Mouse (Mus musculus) heart, adult 2 months (tissue): ENCODE results near the gene Iqce. TPM values are rescaled to one million over a fixed set of nuclear protein-coding genes. Genes with fewer than 3 reads are reported as not detected.

ENCODE experiments used
- DNase-seq, 2 experiments: peaks; one replicate each; pipeline ENCODE4 v3.0.0; 2021
- H3K27ac ChIP-seq: fragments of 200-600 bp; 2 replicates; pipeline ENCODE4 v1.8.1; 2022
- H3K27me3 ChIP-seq: fragments of 200-500 bp; 2 replicates; pipeline ENCODE4 v1.6.1; 2012; ENCODE audit warnings: mild to moderate bottlenecking, low read length, inconsistent platforms, mixed read lengths; ENCODE audit not compliant: control insufficient read depth, insufficient read depth
- H3K36me3 ChIP-seq: fragments of 200-500 bp; 2 replicates; pipeline ENCODE4 v1.6.1; 2012; ENCODE audit warnings: low read length, inconsistent platforms; ENCODE audit not compliant: control insufficient read depth, insufficient read depth
- H3K4me1 ChIP-seq: fragments of 200-500 bp; 2 replicates; pipeline ENCODE4 v1.6.1; 2011; ENCODE audit warnings: low read length; ENCODE audit not compliant: control insufficient read depth, insufficient read depth
- H3K4me3 ChIP-seq: fragments of 200-600 bp; 2 replicates; pipeline ENCODE4 v1.8.1; 2022
- H3K79me2 ChIP-seq: fragments of 200-500 bp; replicated peaks from 2 replicates; pipeline ENCODE4 v1.6.1; 2012; ENCODE audit warnings: mild to moderate bottlenecking, inconsistent platforms, low read length, moderate library complexity, mixed read lengths; ENCODE audit not compliant: control insufficient read depth, insufficient read depth
- H3K9ac ChIP-seq: fragments of 200-500 bp; 2 replicates; pipeline ENCODE4 v1.6.1; 2012; ENCODE audit warnings: low read depth, mild to moderate bottlenecking, control low read depth, inconsistent platforms, low read length, mixed read lengths
- CTCF ChIP-seq: fragments of 200-600 bp; IDR thresholded peaks from 2 replicates; pipeline ENCODE4 v1.8.1; 2022; ENCODE audit warnings: antibody characterized with exemption, mild to moderate bottlenecking, moderate library complexity
- EP300 ChIP-seq: fragments of 200-500 bp; IDR thresholded peaks from 2 replicates; pipeline ENCODE4 v1.6.1; 2011; ENCODE audit warnings: low read depth, low read length, control low read depth; ENCODE audit not compliant: insufficient read depth
- POLR2A ChIP-seq: fragments of 200-500 bp; IDR thresholded peaks from 2 replicates; pipeline ENCODE4 v1.6.1; 2011; ENCODE audit warnings: mild to moderate bottlenecking, low read depth, low read length, control low read depth; ENCODE audit not compliant: insufficient read depth
- WGBS: fragments of 180-500 bp; shearing (Covaris S2); methylation state at CpG from one replicate; pipeline ENCODE4 v1.1.7; 2018; 5-methylcytosine and 5-hydroxymethylcytosine counted together
- intact Hi-C: fragments of 180-260 bp; cut with DNase I; formaldehyde crosslinking; loops from one replicate; pipeline ENCODE4 v1.15.1; 2025
- polyA plus RNA-seq: library from polyadenylated mRNA; depleted of rRNA; stranded (reverse); fragments of >200 nt; gene quantifications from 2 replicates; pipeline ENCODE4 v1.2.3, GENCODE M21; 2012
- total RNA-seq, 2 experiments: library from RNA; stranded (reverse); gene quantifications; 2 replicates each; pipeline ENCODE4 v1.2.3; 2021

The Iqce gene
- total and polyA plus RNA-seq, 3 experiments: 3.7 to 7.1 (median 5.8) TPM

DNA sequence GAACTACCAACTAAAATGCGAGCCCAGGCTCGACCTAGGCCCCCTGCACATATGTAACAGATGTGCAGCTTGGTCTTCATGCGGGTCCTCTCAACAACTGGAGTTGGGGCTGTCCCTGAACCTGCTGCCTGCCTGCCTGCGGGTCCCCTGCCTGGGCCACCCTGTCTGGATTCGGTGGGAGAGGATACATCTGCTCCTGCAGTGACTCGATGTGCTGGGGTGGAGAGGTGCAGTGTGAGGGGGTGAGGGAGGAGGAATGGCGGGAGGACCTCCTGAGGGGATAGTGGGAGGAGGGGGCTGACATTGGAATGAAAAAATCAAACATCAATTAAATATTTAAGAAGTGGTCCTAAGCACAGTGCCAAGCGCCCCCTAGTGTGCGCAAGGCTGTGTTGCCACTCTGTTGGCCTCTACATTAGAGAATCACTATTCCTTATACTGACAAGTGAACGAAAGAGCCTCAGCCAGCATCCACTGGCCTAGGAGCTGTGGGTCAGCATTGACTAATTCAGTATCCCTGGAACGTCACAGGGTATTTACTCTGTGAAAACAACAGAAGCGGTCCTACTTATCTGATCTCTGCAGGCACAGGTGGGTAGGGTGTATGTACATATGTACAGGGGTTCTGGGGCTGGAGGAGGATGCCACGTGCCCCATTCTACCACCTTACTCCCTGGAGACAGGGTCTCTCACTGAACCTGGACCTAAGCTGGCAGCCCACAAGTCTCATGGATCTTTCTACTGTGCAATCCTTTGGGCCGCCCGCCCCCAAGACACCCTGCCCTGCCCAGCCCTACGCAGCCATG lies 17.6 kb downstream of the Iqce start:
- WGBS: 65% methylated on average over 16 of the region's 16 CpGs
- no peak overlapping the region for H3K4me3 ChIP-seq
- TF ChIP-seq POLR2A: no peak
- no peak for TF ChIP-seq EP300
- TF ChIP-seq CTCF: peak; percentile 96
- H3K36me3 ChIP-seq: no peaks in the 10 kb centered on the region
- intact Hi-C loops: loop anchor here (2.0 kb wide), 1 partner anchor 144 kb away; no protein-coding TSS in a partner anchor
- no peaks in the 10 kb centered on the region for H3K27me3 ChIP-seq
- H3K9ac ChIP-seq: no peak overlapping the region
- no peaks in the 10 kb centered on the region for H3K79me2 ChIP-seq
- peak; percentile 33 to 56 for DNase-seq
- H3K4me1 ChIP-seq: no peaks in the 10 kb centered on the region
- no peak overlapping the region for H3K27ac ChIP-seq

GRCm38 (mm10) chr5:140682113-140682512 lies 20.1 kb downstream of the Iqce start:
- 92% methylated on average over 6 of the region's 6 CpGs for WGBS
- Histone ChIP-seq H3K27me3 (no peaks in the 10 kb centered on the region), H3K4me1 (no peaks in the 10 kb centered on the region), H3K36me3 (no peaks in the 10 kb centered on the region), H3K79me2 (no peaks in the 10 kb centered on the region), H3K27ac (no peak overlapping the region), H3K4me3 (no peak overlapping the region), H3K9ac (no peak overlapping the region)
- TF ChIP-seq EP300 (no peak), POLR2A (no peak), CTCF (no peak)
- no peak for DNase-seq
- intact Hi-C loops: no loop called here

- Histone ChIP-seq H3K9ac (no peak overlapping the region), H3K27me3 (no peaks in the 10 kb centered on the region), H3K79me2 (no peaks in the 10 kb centered on the region), H3K4me3 (no peak overlapping the region), H3K4me1 (no peaks in the 10 kb centered on the region), H3K36me3 (no peaks in the 10 kb centered on the region), H3K27ac (no peak overlapping the region)
- TF ChIP-seq CTCF (no peak), EP300 (no peak), POLR2A (no peak)
- intact Hi-C loops: no loop called here
- DNase-seq: no peak
- WGBS: 96% methylated on average over 1 of the region's 1 CpGs
These were observed 21.2 kb downstream of the Iqce start for GRCm38 (mm10) chr5:140680950-140681349.

DNA sequence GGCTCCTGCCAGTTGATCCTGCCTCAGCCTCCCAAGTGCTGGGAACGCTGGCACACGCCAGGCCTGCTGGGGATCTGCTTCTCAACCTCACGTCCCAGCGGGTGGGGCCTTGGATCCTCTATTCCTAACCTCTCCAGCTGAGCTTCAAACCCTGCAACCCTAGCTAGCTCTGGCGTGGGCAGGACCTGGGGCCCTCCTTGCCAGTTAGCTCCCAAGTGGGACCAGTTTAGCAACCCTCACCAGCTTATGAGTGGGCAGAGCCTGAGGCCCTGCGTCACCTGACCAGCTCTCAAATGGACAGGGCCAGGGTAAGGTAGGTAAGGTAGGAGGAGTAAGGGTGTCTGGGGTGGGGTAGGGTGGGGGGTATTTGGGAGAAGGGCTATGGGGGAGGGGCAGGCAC lies 22.1 kb downstream of the Iqce start:
- no peaks in the 10 kb centered on the region for H3K79me2 ChIP-seq
- H3K36me3 ChIP-seq: no peaks in the 10 kb centered on the region
- 91% methylated on average over 6 of the region's 6 CpGs for WGBS
- no peak overlapping the region for H3K4me3 ChIP-seq
- intact Hi-C loops: no loop called here
- DNase-seq: no peak
- H3K27me3 ChIP-seq: no peaks in the 10 kb centered on the region
- H3K27ac ChIP-seq: no peak overlapping the region
- TF ChIP-seq POLR2A (no peak), EP300 (no peak), CTCF (no peak)
- H3K4me1 ChIP-seq: no peaks in the 10 kb centered on the region
- H3K9ac ChIP-seq: no peak overlapping the region

- Histone ChIP-seq H3K36me3 (no peaks in the 10 kb centered on the region), H3K4me1 (no peaks in the 10 kb centered on the region), H3K79me2 (no peaks in the 10 kb centered on the region), H3K4me3 (no peak overlapping the region), H3K9ac (no peak overlapping the region), H3K27me3 (no peaks in the 10 kb centered on the region), H3K27ac (no peak overlapping the region)
- intact Hi-C loops: no loop called here
- TF ChIP-seq EP300 (no peak), CTCF (no peak), POLR2A (no peak)
- 89% methylated on average over 6 of the region's 6 CpGs for WGBS
- no peak for DNase-seq
These were observed 25.0 kb downstream of the Iqce start for GRCm38 (mm10) chr5:140677137-140677536.

DNA sequence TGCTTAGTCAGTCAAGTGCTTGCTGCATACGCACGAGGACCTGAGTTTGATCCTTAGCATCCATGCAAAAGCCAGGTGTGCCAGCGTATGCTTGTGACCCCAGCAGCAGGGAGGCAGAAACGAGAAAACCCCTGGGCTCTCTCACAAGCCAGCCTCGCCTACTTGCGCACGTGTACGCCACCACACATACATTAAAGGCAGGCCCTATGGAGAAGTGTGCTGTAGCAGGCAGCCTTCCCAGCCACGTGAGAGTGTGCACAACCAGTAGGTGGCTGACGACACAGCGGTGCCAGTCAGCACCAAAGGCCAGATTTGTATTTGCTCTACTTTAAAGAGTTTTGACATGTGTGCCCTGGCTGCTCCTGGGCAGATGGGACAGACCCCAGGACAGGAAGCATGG lies 26.5 kb downstream of the Iqce start:
- Histone ChIP-seq H3K36me3 (no peaks in the 10 kb centered on the region), H3K79me2 (no peaks in the 10 kb centered on the region), H3K27me3 (no peaks in the 10 kb centered on the region), H3K4me3 (no peak overlapping the region), H3K9ac (no peak overlapping the region), H3K4me1 (no peaks in the 10 kb centered on the region), H3K27ac (no peak overlapping the region)
- intact Hi-C loops: no loop called here
- WGBS: 93% methylated on average over 11 of the region's 11 CpGs
- no peak for DNase-seq
- TF ChIP-seq CTCF (no peak), EP300 (no peak), POLR2A (no peak)
